Mouse (Mus musculus) MEL (cell line): ENCODE results near the gene Sox3. TPM values are rescaled to one million over a fixed set of nuclear protein-coding genes. Genes with fewer than 3 reads are reported as not detected.

Experiments
- DNase-seq: peaks from one replicate; pipeline ENCODE4 v3.0.0; 2011; ENCODE audit warnings: low read depth, low spot score
- H3K27ac ChIP-seq: 2 replicates; pipeline ENCODE4 v1.5.1; 2012; ENCODE audit warnings: low read depth, mild to moderate bottlenecking, control low read depth, low read length, moderate library complexity; ENCODE audit not compliant: control insufficient read depth
- H3K27me3 ChIP-seq, 2 experiments: fragments of 150-350 bp in 1 of 2; sonication (generic) in 1 of 2; 2 replicates each; pipeline ENCODE4 v1.6.1; 2012; ENCODE audit warnings: low read length in 2 of 2, mild to moderate bottlenecking in 2 of 2, improper control_type of control experiment in 1 of 2, moderate library complexity in 1 of 2; ENCODE audit not compliant: insufficient read depth in 2 of 2, control insufficient read depth in 1 of 2
- H3K36me3 ChIP-seq, 2 experiments: 2 replicates each; pipeline ENCODE4 v1.6.1; 2012 to 2014; ENCODE audit warnings: low read length in 2 of 2, improper control_type of control experiment in 1 of 2, inconsistent platforms in 1 of 2, mild to moderate bottlenecking in 1 of 2; ENCODE audit not compliant: insufficient read depth in 2 of 2, control insufficient read depth in 1 of 2
- H3K4me1 ChIP-seq, 2 experiments: fragments of 150-350 bp in 1 of 2; sonication (generic) in 1 of 2; 2 replicates each; pipeline ENCODE4 v1.6.1; 2012; ENCODE audit warnings: low read length in 2 of 2, improper control_type of control experiment in 1 of 2, mild to moderate bottlenecking in 1 of 2; ENCODE audit not compliant: insufficient read depth in 2 of 2, control insufficient read depth in 1 of 2
- H3K4me3 ChIP-seq, 2 experiments: fragments of 150-350 bp in 1 of 2; sonication (generic) in 1 of 2; 2 replicates each; pipeline ENCODE4 v1.5.1; 2012; ENCODE audit warnings: low read depth in 2 of 2, low read length in 2 of 2, mild to moderate bottlenecking in 2 of 2, moderate library complexity in 2 of 2, control low read depth in 1 of 2, improper control_type of control experiment in 1 of 2; ENCODE audit not compliant: control insufficient read depth in 1 of 2, insufficient read depth in 1 of 2
- H3K79me2 ChIP-seq: 2 replicates; pipeline ENCODE4 v1.6.1; 2012; ENCODE audit warnings: mild to moderate bottlenecking, low read length, moderate library complexity; ENCODE audit not compliant: control insufficient read depth, poor library complexity, insufficient read depth
- H3K9ac ChIP-seq: 2 replicates; pipeline ENCODE4 v1.6.1; 2012; ENCODE audit warnings: low read depth, mild to moderate bottlenecking, control low read depth, low read length, moderate library complexity; ENCODE audit not compliant: control insufficient read depth, poor library complexity, severe bottlenecking
- H3K9me3 ChIP-seq: fragments of 150-350 bp; sonication (generic); replicated peaks from 2 replicates; pipeline ENCODE4 v1.6.1; 2012; ENCODE audit warnings: mild to moderate bottlenecking, low read length, improper control_type of control experiment, moderate library complexity; ENCODE audit not compliant: insufficient read depth
- CHD1 ChIP-seq: IDR thresholded peaks from 2 replicates; pipeline ENCODE4 v1.6.1; 2012; ENCODE audit warnings: low read depth, mild to moderate bottlenecking, inconsistent platforms, low read length, improper control_type of control experiment
- E2F4 ChIP-seq: IDR thresholded peaks from 2 replicates; pipeline ENCODE4 v1.6.1; 2011; ENCODE audit warnings: low read depth, low read length, improper control_type of control experiment, borderline replicate concordance
- GABPA ChIP-seq: IDR thresholded peaks from 2 replicates; pipeline ENCODE4 v1.6.1; 2012; ENCODE audit warnings: low read depth, mild to moderate bottlenecking, inconsistent platforms, low read length, improper control_type of control experiment, moderate library complexity
- GATA1 ChIP-seq: IDR thresholded peaks from 2 replicates; pipeline ENCODE4 v1.6.1; 2011; ENCODE audit warnings: low read depth, low read length, improper control_type of control experiment
- JUND ChIP-seq: IDR thresholded peaks from 2 replicates; pipeline ENCODE4 v1.6.1; 2011; ENCODE audit warnings: low read depth, mild to moderate bottlenecking, improper control_type of control experiment, low read length
- KAT2A ChIP-seq: conservative IDR thresholded peaks from 2 replicates; pipeline ENCODE4 v1.6.1; 2012; ENCODE audit warnings: low read depth, low read length, improper control_type of control experiment, inconsistent platforms
- MAFK ChIP-seq: IDR thresholded peaks from 2 replicates; pipeline ENCODE4 v1.6.1; 2011; ENCODE audit warnings: low read depth, mild to moderate bottlenecking, low read length, improper control_type of control experiment, borderline replicate concordance
- MAX ChIP-seq: IDR thresholded peaks from 2 replicates; pipeline ENCODE4 v1.6.1; 2011; ENCODE audit warnings: low read length, improper control_type of control experiment
- MEF2A ChIP-seq: IDR thresholded peaks from 2 replicates; pipeline ENCODE4 v1.6.1; 2014; ENCODE audit warnings: low read depth, mild to moderate bottlenecking, inconsistent platforms, low read length, improper control_type of control experiment; ENCODE audit not compliant: poor library complexity, insufficient replicate concordance, severe bottlenecking; ENCODE audit errors: extremely low read depth
- MXI1 ChIP-seq: IDR thresholded peaks from 2 replicates; pipeline ENCODE4 v1.6.1; 2011; ENCODE audit warnings: mild to moderate bottlenecking, low read depth, low read length, improper control_type of control experiment
- NELFE ChIP-seq: IDR thresholded peaks from 2 replicates; pipeline ENCODE4 v1.6.1; 2011; ENCODE audit warnings: low read depth, low read length, improper control_type of control experiment
- POLR2A ChIP-seq, 2 experiments: IDR thresholded peaks; 2 replicates each; pipeline ENCODE4 v1.6.1; 2011 to 2012; ENCODE audit warnings: low read length in 2 of 2, mild to moderate bottlenecking in 2 of 2, control low read depth in 1 of 2, improper control_type of control experiment in 1 of 2, low read depth in 1 of 2, moderate library complexity in 1 of 2; ENCODE audit not compliant: control insufficient read depth in 1 of 2, insufficient read depth in 1 of 2, poor library complexity in 1 of 2
- RAD21 ChIP-seq: IDR thresholded peaks from 2 replicates; pipeline ENCODE4 v1.6.1; 2011; ENCODE audit warnings: mild to moderate bottlenecking, low read depth, low read length, improper control_type of control experiment
- RCOR1 ChIP-seq: IDR thresholded peaks from 2 replicates; pipeline ENCODE4 v1.6.1; 2012; ENCODE audit warnings: low read depth, mild to moderate bottlenecking, inconsistent platforms, low read length, improper control_type of control experiment
- SIN3A ChIP-seq: IDR thresholded peaks from 2 replicates; pipeline ENCODE4 v1.6.1; 2012; ENCODE audit warnings: low read length, improper control_type of control experiment, inconsistent platforms
- SMC3 ChIP-seq: IDR thresholded peaks from 2 replicates; pipeline ENCODE4 v1.6.1; 2011; ENCODE audit warnings: low read depth, low read length, improper control_type of control experiment
- TBP ChIP-seq: IDR thresholded peaks from 2 replicates; pipeline ENCODE4 v1.8.0; 2011; ENCODE audit warnings: low read depth, low read length, improper control_type of control experiment
- TCF12 ChIP-seq: IDR thresholded peaks from 2 replicates; pipeline ENCODE4 v1.6.1; 2014; ENCODE audit warnings: low read depth, mild to moderate bottlenecking, inconsistent platforms, low read length, improper control_type of control experiment, moderate library complexity
- UBTF ChIP-seq: IDR thresholded peaks from 2 replicates; pipeline ENCODE4 v1.6.1; 2012; ENCODE audit warnings: low read depth, mild to moderate bottlenecking, inconsistent platforms, low read length, improper control_type of control experiment, moderate library complexity, borderline replicate concordance; ENCODE audit not compliant: insufficient read depth
- USF2 ChIP-seq, 2 experiments: IDR thresholded peaks; 2 replicates each; pipeline ENCODE4 v1.6.1; 2011 to 2012; ENCODE audit warnings: improper control_type of control experiment in 2 of 2, low read length in 2 of 2, borderline replicate concordance in 1 of 2, inconsistent platforms in 1 of 2, low read depth in 1 of 2, mild to moderate bottlenecking in 1 of 2; ENCODE audit not compliant: insufficient read depth in 1 of 2
- ZC3H11A ChIP-seq: IDR thresholded peaks from 2 replicates; pipeline ENCODE4 v1.6.1; 2012; ENCODE audit warnings: low read depth, mild to moderate bottlenecking, inconsistent platforms, low read length, improper control_type of control experiment
- ZKSCAN1 ChIP-seq: IDR thresholded peaks from 2 replicates; pipeline ENCODE4 v1.6.1; 2012; ENCODE audit warnings: low read depth, mild to moderate bottlenecking, inconsistent platforms, low read length, improper control_type of control experiment, moderate library complexity
- ZNF384 ChIP-seq: IDR thresholded peaks from 2 replicates; pipeline ENCODE4 v1.6.1; 2012; ENCODE audit warnings: low read depth, mild to moderate bottlenecking, inconsistent platforms, low read length, improper control_type of control experiment
- polyA plus RNA-seq, 2 experiments: library from polyadenylated mRNA; stranded (reverse) in 1 of 2; unstranded in 1 of 2; fragments of >175 nt in 1 of 2; fragments of >200 nt in 1 of 2; gene quantifications; 2 replicates each; pipeline versions ENCODE4 v1.2.1 to v1.2.4; 2012; ENCODE audit warnings: low replicate concordance in 2 of 2, low read depth in 1 of 2; ENCODE audit not compliant: insufficient read length in 2 of 2, insufficient read depth in 1 of 2, missing spikeins in 1 of 2
- total RNA-seq: library from RNA; depleted of rRNA; stranded (reverse); fragments of 300-350 nt; gene quantifications from 2 replicates; pipeline ENCODE4 v1.2.3, GENCODE M21; 2012

Gene Sox3
- total and polyA plus RNA-seq, 3 experiments: not detected

GRCm38 (mm10) chrX:60896296-60896695, 3.1 kb upstream of the Sox3 start:
- Histone ChIP-seq H3K36me3 (no peaks in the 10 kb centered on the region), H3K4me1 (no peaks in the 10 kb centered on the region), H3K27me3 (no peaks in the 10 kb centered on the region), H3K9ac (no peak overlapping the region), H3K27ac (no peak overlapping the region), H3K9me3 (no peaks in the 10 kb centered on the region), H3K4me3 (no peak overlapping the region)
- DNase-seq: no peak
- TF ChIP-seq NELFE: no peak
- no peak for TF ChIP-seq KAT2A
- no peak for TF ChIP-seq MEF2A
- TF ChIP-seq ZNF384: no peak
- no peak for TF ChIP-seq RAD21
- no peak for TF ChIP-seq CHD1
- no peak for TF ChIP-seq SMC3
- no peak for TF ChIP-seq E2F4
- TF ChIP-seq GABPA: no peak
- TF ChIP-seq RCOR1: no peak
- TF ChIP-seq POLR2A (IDR thresholded peaks at IDR 0.05; ENCODE audit: control insufficient read depth in 1 of 2, insufficient read depth in 1 of 2, low read depth in 1 of 2, low read length in 2 of 2, poor library complexity in 1 of 2): no peak
- no peak for TF ChIP-seq MAFK
- TF ChIP-seq SIN3A: no peak
- TF ChIP-seq TCF12: no peak
- no peak for TF ChIP-seq MXI1
- no peak for TF ChIP-seq JUND
- no peak for TF ChIP-seq ZC3H11A
- TF ChIP-seq, all 39 proteins: peak for 0
- H3K79me2 ChIP-seq: no peaks in the 10 kb centered on the region

- Histone ChIP-seq H3K9ac (no peak overlapping the region), H3K27me3 (no peaks in the 10 kb centered on the region), H3K4me1 (no peaks in the 10 kb centered on the region), H3K9me3 (no peaks in the 10 kb centered on the region), H3K4me3 (no peak overlapping the region), H3K27ac (no peak overlapping the region), H3K36me3 (no peaks in the 10 kb centered on the region), H3K79me2 (no peaks in the 10 kb centered on the region)
- TF ChIP-seq MAX (no peak), ZC3H11A (no peak), NELFE (no peak), MXI1 (no peak), GATA1 (no peak), GABPA (no peak), UBTF (no peak), TBP (no peak), E2F4 (no peak), SMC3 (no peak), ZKSCAN1 (no peak), USF2 (IDR thresholded peaks at IDR 0.05; ENCODE audit: borderline replicate concordance in 1 of 2, insufficient read depth in 1 of 2, low read depth in 1 of 2, low read length in 2 of 2) (no peak), MEF2A (no peak)
- no peak for DNase-seq
Observed at GRCm38 (mm10) chrX:60895416-60895815, 2.2 kb upstream of the Sox3 start.
